Comparison of ENCODE assay signal across 19 mouse cellular contexts in genomic region chr8:128023661-128024060, GRCm38 (mm10).
DNase-seq lines count a peak whose midpoint lies in the region; ATAC-seq lines count a peak whose summit lies in the region.
"Had no signal": no experiment of that assay in that cellular context is flagged by ENCODE, and none has a peak within 500 bp of the region (broad histone marks: within the 10 kb centered on the region; RNA-seq: fewer than 3 reads in every experiment).

No protein-coding gene starts in this region.

- no peak for ATAC-seq in heart, embryonic 13.5 days (ENCODE audit: extremely low read depth, insufficient number of reproducible peaks, low FRiP score, low TSS enrichment)
- no peak for ATAC-seq in kidney, embryonic 16.5 days (ENCODE audit: low FRiP score, low TSS enrichment)
- ATAC-seq in midbrain, embryonic 12.5 days (ENCODE audit: low FRiP score, low read depth): no peak
- no peak for ATAC-seq in midbrain, embryonic 16.5 days
- no peak for ATAC-seq in stomach, embryonic 15.5 days (ENCODE audit: insufficient read depth, low FRiP score, low read depth)
- ATAC-seq in liver, embryonic 12.5 days: no peak
- ATAC-seq: liver, postnatal 0 days had no signal

- H3K27ac ChIP-seq in heart, embryonic 13.5 days (replicated peaks): peak overlapping the region; percentile 90
- peak overlapping the region; percentile 53; the same call in 1 of the 2 replicates for H3K27ac ChIP-seq in kidney, embryonic 16.5 days (ENCODE audit: low read length)
- H3K27ac ChIP-seq in midbrain, embryonic 12.5 days (replicated peaks): 0 out of 2 replicates have a peak overlapping the region, but pooled peaks have one; percentile 77
- H3K27ac ChIP-seq in midbrain, embryonic 16.5 days (ENCODE audit: low read length): no peak overlapping the region
- H3K27ac ChIP-seq in stomach, embryonic 15.5 days: peak overlapping the region; percentile 61; the same call in 1 of the 2 replicates
- H3K27ac ChIP-seq in liver, embryonic 12.5 days: no peak overlapping the region

- H3K4me3 ChIP-seq in heart, embryonic 13.5 days: no peak overlapping the region
- no peak overlapping the region for H3K4me3 ChIP-seq in kidney, embryonic 16.5 days (ENCODE audit: low read length)
- H3K4me3 ChIP-seq in midbrain, embryonic 12.5 days: no peak overlapping the region
- no peak overlapping the region for H3K4me3 ChIP-seq in midbrain, embryonic 16.5 days (ENCODE audit: low read depth, low read length)
- H3K4me3 ChIP-seq in stomach, embryonic 15.5 days (replicated peaks): no peak overlapping the region
- no peak overlapping the region for H3K4me3 ChIP-seq in liver, embryonic 12.5 days
- H3K4me3 ChIP-seq: heart, adult 2 months had no signal

- WGBS in heart, embryonic 13.5 days: 63% methylated on average over 2 of the region's 2 CpGs
- 58% methylated on average over 2 of the region's 2 CpGs for WGBS in kidney, embryonic 16.5 days
- WGBS in midbrain, embryonic 12.5 days: 70% methylated on average over 2 of the region's 2 CpGs
- WGBS in midbrain, embryonic 16.5 days: 76% methylated on average over 2 of the region's 2 CpGs
- WGBS in stomach, embryonic 15.5 days: 56% methylated on average over 2 of the region's 2 CpGs
- WGBS in liver, embryonic 12.5 days (ENCODE audit: insufficient replicate concordance): 40% methylated on average over 2 of the region's 2 CpGs

- no peaks in the 10 kb centered on the region for H3K36me3 ChIP-seq in heart, embryonic 13.5 days
- no peaks in the 10 kb centered on the region for H3K36me3 ChIP-seq in kidney, embryonic 16.5 days (ENCODE audit: insufficient read depth, low read length)
- no peaks in the 10 kb centered on the region for H3K36me3 ChIP-seq in midbrain, embryonic 12.5 days
- no peaks in the 10 kb centered on the region for H3K36me3 ChIP-seq in midbrain, embryonic 16.5 days (ENCODE audit: control insufficient read depth, insufficient read depth, low read length)
- no peaks in the 10 kb centered on the region for H3K36me3 ChIP-seq in stomach, embryonic 15.5 days
- no peaks in the 10 kb centered on the region for H3K36me3 ChIP-seq in liver, embryonic 12.5 days

- DNase-seq in heart, postnatal 25 days (ENCODE audit: low spot score): no peak
- no peak for DNase-seq in kidney, postnatal 25 days
- DNase-seq: adrenal gland, postnatal 25 days; cerebellum, adult 11 months; cerebellum, adult 9-11 months; gastrocnemius, postnatal 25 days; heart, adult 2 months; kidney, adult 9 months; left cerebral cortex, postnatal 4 days; liver, postnatal 0 days; lung, postnatal 36 days; right cerebral cortex, postnatal 14 days; thymus, postnatal 25 days had no signal

- no peaks in the 10 kb centered on the region for H3K27me3 ChIP-seq in heart, embryonic 13.5 days (replicated peaks)
- H3K27me3 ChIP-seq in kidney, embryonic 16.5 days (ENCODE audit: insufficient read depth, low read length): no peaks in the 10 kb centered on the region
- H3K27me3 ChIP-seq in midbrain, embryonic 12.5 days: no peaks in the 10 kb centered on the region
- no peaks in the 10 kb centered on the region for H3K27me3 ChIP-seq in midbrain, embryonic 16.5 days (ENCODE audit: control insufficient read depth, insufficient read depth, low read depth, low read length)
- no peaks in the 10 kb centered on the region for H3K27me3 ChIP-seq in stomach, embryonic 15.5 days (replicated peaks)
- H3K27me3 ChIP-seq in liver, embryonic 12.5 days (replicated peaks): no peaks in the 10 kb centered on the region

- no peak overlapping the region for H3K9ac ChIP-seq in heart, embryonic 13.5 days
- no peak overlapping the region for H3K9ac ChIP-seq in kidney, embryonic 16.5 days (replicated peaks; ENCODE audit: low read length)
- H3K9ac ChIP-seq in midbrain, embryonic 12.5 days (replicated peaks): no peak overlapping the region
- H3K9ac ChIP-seq in midbrain, embryonic 16.5 days (ENCODE audit: low read depth, low read length): no peak overlapping the region
- no peak overlapping the region for H3K9ac ChIP-seq in stomach, embryonic 15.5 days
- H3K9ac ChIP-seq in liver, embryonic 12.5 days: no peak overlapping the region
- H3K9ac ChIP-seq: liver, postnatal 0 days had no signal

- no peak overlapping the region for H3K4me2 ChIP-seq in heart, embryonic 13.5 days
- H3K4me2 ChIP-seq in kidney, embryonic 16.5 days (replicated peaks; ENCODE audit: low read depth, low read length): no peak overlapping the region
- no peak overlapping the region for H3K4me2 ChIP-seq in midbrain, embryonic 12.5 days (replicated peaks)
- H3K4me2 ChIP-seq in midbrain, embryonic 16.5 days (ENCODE audit: low read length): no peak overlapping the region
- H3K4me2 ChIP-seq in stomach, embryonic 15.5 days: no peak overlapping the region
- H3K4me2 ChIP-seq in liver, embryonic 12.5 days: no peak overlapping the region

- no peaks in the 10 kb centered on the region for H3K9me3 ChIP-seq in heart, embryonic 13.5 days
- H3K9me3 ChIP-seq in kidney, embryonic 16.5 days (ENCODE audit: low read length): no peaks in the 10 kb centered on the region
- H3K9me3 ChIP-seq in midbrain, embryonic 12.5 days: no peaks in the 10 kb centered on the region
- no peaks in the 10 kb centered on the region for H3K9me3 ChIP-seq in midbrain, embryonic 16.5 days (replicated peaks; ENCODE audit: control insufficient read depth, low read length, poor library complexity, severe bottlenecking)
- H3K9me3 ChIP-seq in stomach, embryonic 15.5 days: no peaks in the 10 kb centered on the region
- H3K9me3 ChIP-seq in liver, embryonic 12.5 days (replicated peaks): no peaks in the 10 kb centered on the region

- H3K4me1 ChIP-seq in heart, embryonic 13.5 days: peaks cover 28% of the 10 kb centered on the region
- H3K4me1 ChIP-seq in kidney, embryonic 16.5 days (ENCODE audit: insufficient read depth, low read length): peaks cover 22% of the 10 kb centered on the region
- H3K4me1 ChIP-seq in midbrain, embryonic 12.5 days: peaks cover 17% of the 10 kb centered on the region
- peaks cover 8% of the 10 kb centered on the region for H3K4me1 ChIP-seq in midbrain, embryonic 16.5 days (ENCODE audit: control insufficient read depth, insufficient read depth, low read length)
- peaks cover 17% of the 10 kb centered on the region for H3K4me1 ChIP-seq in stomach, embryonic 15.5 days
- no peaks in the 10 kb centered on the region for H3K4me1 ChIP-seq in liver, embryonic 12.5 days

- intact Hi-C loops in heart, postnatal 25 days (cut with DNase I): no loop called here

Comparison
In these comparisons a context has a peak if more than half of its experiments do, and no peak if none do; other contexts are left out.
1. H3K27ac ChIP-seq: peak in heart, embryonic 13.5 days (single experiment), kidney, embryonic 16.5 days (single experiment), midbrain, embryonic 12.5 days (single experiment) and stomach, embryonic 15.5 days (single experiment); none in midbrain, embryonic 16.5 days (single experiment) and liver, embryonic 12.5 days (single experiment).